Mouse (Mus musculus): ENCODE data around the gene Pla2g4a. TPM values are rescaled to one million over a fixed set of nuclear protein-coding genes. Genes with fewer than 3 reads are reported as not detected.

Gene Pla2g4a
- polyA plus RNA-seq, 1 experiment from 2014 or later = 6.6 TPM

GRCm38 (mm10) chr1:149862801-149863200 lies 98.3 kb downstream of the Pla2g4a start:
- H3K4me3 ChIP-seq = no peak overlapping the region
- H3K4me1 ChIP-seq (replicated peaks) = 0 out of 2 replicates have a peak, but pooled peaks cover 3% of the 10 kb centered on the region
- H3K9me3 ChIP-seq = no peaks in the 10 kb centered on the region
- no peaks in the 10 kb centered on the region for H3K36me3 ChIP-seq
- no peaks in the 10 kb centered on the region for H3K27me3 ChIP-seq (ENCODE audit: insufficient read depth, poor library complexity, severe bottlenecking)
- DNase-seq (ENCODE audit: low spot score) = no peak
- no peak overlapping the region for H3K27ac ChIP-seq
- 63% methylated on average over 6 of the region's 6 CpGs for WGBS

GRCm38 (mm10) chr1:149862181-149862580 lies 98.9 kb downstream of the Pla2g4a start:
- 82% methylated on average over 2 of the region's 2 CpGs for WGBS
- Histone ChIP-seq H3K4me3 (no peak overlapping the region), H3K4me1 (replicated peaks) (0 out of 2 replicates have a peak, but pooled peaks cover 3% of the 10 kb centered on the region), H3K9me3 (no peaks in the 10 kb centered on the region), H3K27ac (no peak overlapping the region), H3K27me3 (ENCODE audit: insufficient read depth, poor library complexity, severe bottlenecking) (no peaks in the 10 kb centered on the region), H3K36me3 (no peaks in the 10 kb centered on the region)
- DNase-seq (ENCODE audit: low spot score) = no peak

- DNase-seq (ENCODE audit: low spot score) = no peak
- Histone ChIP-seq H3K36me3 (no peaks in the 10 kb centered on the region), H3K4me1 (replicated peaks) (0 out of 2 replicates have a peak, but pooled peaks cover 3% of the 10 kb centered on the region), H3K27ac (no peak overlapping the region), H3K4me3 (no peak overlapping the region), H3K27me3 (ENCODE audit: insufficient read depth, poor library complexity, severe bottlenecking) (no peaks in the 10 kb centered on the region), H3K9me3 (no peaks in the 10 kb centered on the region)
- 80% methylated on average over 2 of the region's 2 CpGs for WGBS
Observed at GRCm38 (mm10) chr1:149861543-149861942, 99.5 kb downstream of the Pla2g4a start.

- Histone ChIP-seq H3K36me3 (no peaks in the 10 kb centered on the region), H3K27me3 (ENCODE audit: insufficient read depth, poor library complexity, severe bottlenecking) (no peaks in the 10 kb centered on the region), H3K4me3 (no peak overlapping the region), H3K27ac (no peak overlapping the region), H3K4me1 (replicated peaks) (0 out of 2 replicates have a peak, but pooled peaks cover 3% of the 10 kb centered on the region), H3K9me3 (no peaks in the 10 kb centered on the region)
- WGBS = 79% methylated on average over 5 of the region's 5 CpGs
- no peak for DNase-seq (ENCODE audit: low spot score)
Observed at GRCm38 (mm10) chr1:149858734-149859133, 102.4 kb downstream of the Pla2g4a start.

GRCm38 (mm10) chr1:149856720-149857119 lies 104.4 kb downstream of the Pla2g4a start:
- Histone ChIP-seq H3K9me3 (no peaks in the 10 kb centered on the region), H3K36me3 (no peaks in the 10 kb centered on the region), H3K4me3 (no peak overlapping the region), H3K27ac (no peak overlapping the region), H3K27me3 (ENCODE audit: insufficient read depth, poor library complexity, severe bottlenecking) (no peaks in the 10 kb centered on the region), H3K4me1 (replicated peaks) (no peaks in the 10 kb centered on the region)
- DNase-seq (ENCODE audit: low spot score) = peak; percentile 55
- WGBS = 22% methylated on average over 9 of the region's 9 CpGs

- 83% methylated on average over 4 of the region's 4 CpGs for WGBS
- H3K4me1 ChIP-seq (replicated peaks) = no peaks in the 10 kb centered on the region
- no peak overlapping the region for H3K27ac ChIP-seq
- H3K36me3 ChIP-seq = no peaks in the 10 kb centered on the region
- no peak overlapping the region for H3K4me3 ChIP-seq
- H3K27me3 ChIP-seq (ENCODE audit: insufficient read depth, poor library complexity, severe bottlenecking) = no peaks in the 10 kb centered on the region
- DNase-seq (ENCODE audit: low spot score) = no peak
- H3K9me3 ChIP-seq = no peaks in the 10 kb centered on the region
Observed at GRCm38 (mm10) chr1:149855581-149855980, 105.5 kb downstream of the Pla2g4a start.

- no peaks in the 10 kb centered on the region for H3K9me3 ChIP-seq
- WGBS = 84% methylated on average over 7 of the region's 7 CpGs
- no peaks in the 10 kb centered on the region for H3K4me1 ChIP-seq (replicated peaks)
- no peaks in the 10 kb centered on the region for H3K36me3 ChIP-seq
- H3K4me3 ChIP-seq = no peak overlapping the region
- no peaks in the 10 kb centered on the region for H3K27me3 ChIP-seq (ENCODE audit: insufficient read depth, poor library complexity, severe bottlenecking)
- DNase-seq (ENCODE audit: low spot score) = no peak
- no peak overlapping the region for H3K27ac ChIP-seq
Observed at GRCm38 (mm10) chr1:149854867-149855266, 106.2 kb downstream of the Pla2g4a start.

GRCm38 (mm10) chr1:149846655-149847054 lies 114.4 kb downstream of the Pla2g4a start:
- H3K4me1 ChIP-seq (replicated peaks) = no peaks in the 10 kb centered on the region
- no peak for DNase-seq (ENCODE audit: low spot score)
- H3K27ac ChIP-seq = no peak overlapping the region
- no peaks in the 10 kb centered on the region for H3K36me3 ChIP-seq
- H3K9me3 ChIP-seq = no peaks in the 10 kb centered on the region
- H3K4me3 ChIP-seq = no peak overlapping the region
- WGBS = 76% methylated on average over 6 of the region's 6 CpGs
- H3K27me3 ChIP-seq (ENCODE audit: insufficient read depth, poor library complexity, severe bottlenecking) = no peaks in the 10 kb centered on the region

GRCm38 (mm10) chr1:149841845-149842244 lies 119.2 kb downstream of the Pla2g4a start:
- Histone ChIP-seq H3K9me3 (no peaks in the 10 kb centered on the region), H3K27me3 (ENCODE audit: insufficient read depth, poor library complexity, severe bottlenecking) (no peaks in the 10 kb centered on the region), H3K4me1 (replicated peaks) (no peaks in the 10 kb centered on the region), H3K4me3 (no peak overlapping the region), H3K27ac (no peak overlapping the region), H3K36me3 (no peaks in the 10 kb centered on the region)
- 94% methylated on average over 1 of the region's 1 CpGs for WGBS
- no peak for DNase-seq (ENCODE audit: low spot score)

- no peaks in the 10 kb centered on the region for H3K4me1 ChIP-seq (replicated peaks)
- no peak for DNase-seq (ENCODE audit: low spot score)
- no peak overlapping the region for H3K4me3 ChIP-seq
- no peaks in the 10 kb centered on the region for H3K27me3 ChIP-seq (ENCODE audit: insufficient read depth, poor library complexity, severe bottlenecking)
- H3K9me3 ChIP-seq = no peaks in the 10 kb centered on the region
- H3K36me3 ChIP-seq = no peaks in the 10 kb centered on the region
- 91% methylated on average over 4 of the region's 4 CpGs for WGBS
- no peak overlapping the region for H3K27ac ChIP-seq
Observed at GRCm38 (mm10) chr1:149840961-149841416, 120.1 kb downstream of the Pla2g4a start.

GRCm38 (mm10) chr1:149840312-149840930 lies 120.7 kb downstream of the Pla2g4a start:
- Histone ChIP-seq H3K27me3 (ENCODE audit: insufficient read depth, poor library complexity, severe bottlenecking) (no peaks in the 10 kb centered on the region), H3K4me3 (no peak overlapping the region), H3K4me1 (replicated peaks) (no peaks in the 10 kb centered on the region), H3K36me3 (no peaks in the 10 kb centered on the region), H3K9me3 (no peaks in the 10 kb centered on the region), H3K27ac (no peak overlapping the region)
- DNase-seq (ENCODE audit: low spot score) = no peak
- 93% methylated on average over 3 of the region's 3 CpGs for WGBS

- WGBS = 86% methylated on average over 3 of the region's 3 CpGs
Observed at GRCm38 (mm10) chr1:149836496-149836895, 124.6 kb downstream of the Pla2g4a start.

GRCm38 (mm10) chr1:149833876-149834275 lies 127.2 kb downstream of the Pla2g4a start:
- H3K4me3 ChIP-seq = no peak overlapping the region
- no peaks in the 10 kb centered on the region for H3K27me3 ChIP-seq (ENCODE audit: insufficient read depth, poor library complexity, severe bottlenecking)
- no peak for DNase-seq (ENCODE audit: low spot score)
- no peaks in the 10 kb centered on the region for H3K9me3 ChIP-seq
- WGBS = 87% methylated on average over 2 of the region's 2 CpGs
- H3K4me1 ChIP-seq (replicated peaks) = no peaks in the 10 kb centered on the region
- no peaks in the 10 kb centered on the region for H3K36me3 ChIP-seq
- H3K27ac ChIP-seq = no peak overlapping the region

More at GRCm38 (mm10) chr1:149836496-149836895, 124.6 kb downstream of the Pla2g4a start:
- DNase-seq (ENCODE audit: low spot score) = no peak
- H3K27ac ChIP-seq = no peak overlapping the region
- no peaks in the 10 kb centered on the region for H3K9me3 ChIP-seq
- H3K4me1 ChIP-seq (replicated peaks) = no peaks in the 10 kb centered on the region
- no peaks in the 10 kb centered on the region for H3K27me3 ChIP-seq (ENCODE audit: insufficient read depth, poor library complexity, severe bottlenecking)
- no peak overlapping the region for H3K4me3 ChIP-seq
- H3K36me3 ChIP-seq = no peaks in the 10 kb centered on the region

Measured in hindbrain, embryonic 10.5 days (tissue).